Mouse (Mus musculus): ENCODE data around the gene Lipe. TPM values are rescaled to one million over a fixed set of nuclear protein-coding genes. Genes with fewer than 3 reads are reported as not detected.

Gene Lipe
- polyA plus RNA-seq (2014; fragmentation: Illumina TruSeq; extraction: RNeasy Lipid Tissue Mini Kit (QIAGEN cat#74804); ENCODE audit: low read depth, low replicate concordance): 0.69 TPM

DNA sequence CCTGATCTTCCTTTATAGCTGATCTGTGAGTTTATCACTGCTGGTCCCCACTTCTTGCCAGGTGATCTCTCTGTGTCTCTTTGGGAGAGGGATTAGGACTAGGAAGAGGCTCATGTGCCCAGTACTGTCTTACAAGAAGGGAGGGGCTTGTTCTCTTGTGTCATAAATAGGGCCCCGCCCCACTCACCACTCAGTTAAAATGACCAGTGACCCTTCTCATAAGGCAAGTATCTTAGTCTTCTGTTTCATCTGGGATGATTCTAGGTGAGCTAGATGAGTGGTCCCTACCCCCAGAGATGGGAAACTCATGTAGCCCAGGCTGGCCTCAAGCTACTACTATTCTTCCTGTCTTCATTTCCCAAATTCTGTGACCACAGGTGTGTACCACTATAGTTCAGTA is at the start of gene Lipe:
Gene Lipe, minus strand, starts transcription at position 101 of the 400 bp plus-strand sequence.

DNA sequence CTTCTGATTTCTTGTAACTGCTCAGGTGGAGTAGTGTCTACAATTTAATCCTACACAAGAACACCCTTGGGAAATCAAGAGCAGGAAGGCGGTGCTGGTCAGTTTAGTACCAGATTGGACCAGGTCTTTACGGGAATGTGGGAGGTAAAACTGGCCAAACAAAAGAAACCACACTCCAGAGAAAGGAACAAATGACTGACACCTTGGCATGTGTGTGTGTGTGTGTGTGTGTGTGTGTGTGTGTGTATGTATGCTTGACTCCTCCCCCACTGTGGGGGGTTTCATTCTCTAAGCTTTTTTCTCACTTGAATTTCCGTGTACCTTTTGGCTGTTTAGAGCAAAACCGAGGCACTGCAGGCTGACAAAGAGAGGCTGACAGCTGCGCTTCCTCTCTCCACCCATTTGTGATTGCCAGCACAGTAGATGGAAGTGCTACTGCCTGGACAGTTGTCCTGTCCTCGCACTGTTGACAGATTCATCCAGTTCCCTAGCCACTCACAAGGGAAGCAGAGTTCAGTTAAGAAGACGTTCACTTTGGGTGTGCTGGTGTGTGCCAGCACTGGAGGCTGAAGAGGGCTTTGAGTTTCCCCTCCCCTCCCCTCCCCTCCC is 14.4 kb upstream of the Lipe start, which contains the start of gene Cxcl17:
Gene Cxcl17, minus strand, starts transcription at position 54 of the 609 bp plus-strand sequence.

DNA sequence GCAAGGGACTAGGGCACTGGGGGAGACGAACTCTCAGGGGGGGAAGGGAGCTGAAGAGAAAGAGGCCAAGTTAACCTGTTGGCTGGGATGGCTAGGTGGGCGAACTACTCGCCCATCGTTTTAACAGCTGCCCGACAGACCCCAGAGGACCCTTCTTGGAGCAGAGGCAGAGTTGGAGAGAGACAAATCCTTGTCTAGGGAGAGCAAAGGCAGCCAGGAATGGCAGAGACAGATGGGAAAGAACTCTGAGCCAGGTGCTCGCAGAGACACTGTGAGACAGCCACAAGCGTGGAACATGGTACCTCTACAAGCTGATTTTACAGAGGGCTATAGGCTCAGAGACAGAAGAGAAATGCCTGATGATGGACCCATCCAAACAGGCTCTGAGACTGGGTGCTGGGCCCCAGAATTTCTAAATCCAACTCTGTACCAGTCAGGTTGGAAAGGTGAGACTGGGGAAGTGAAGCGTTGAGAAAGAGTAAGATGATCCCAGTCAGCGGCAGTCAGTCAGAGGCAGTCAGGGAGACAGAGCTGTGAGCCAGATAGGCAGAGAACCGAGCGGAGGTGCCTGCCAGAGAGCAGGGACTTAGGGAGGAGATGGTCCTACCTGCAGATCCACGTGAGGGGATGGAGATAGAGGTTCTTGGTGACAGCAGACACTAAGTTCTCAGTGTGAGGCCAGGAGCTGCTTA is 29.3 kb downstream of the Lipe start, which contains the start of gene Cnfn:
Gene Cnfn, minus strand, starts transcription at position 667 of the 692 bp plus-strand sequence.

Other genes with a start within 250 kb of the Lipe start
- 0.32 TPM for gene Pou2f2, start 219.0 kb downstream of the Lipe start, polyA plus RNA-seq (2014; fragmentation: Illumina TruSeq; extraction: RNeasy Lipid Tissue Mini Kit (QIAGEN cat#74804); ENCODE audit: low read depth, low replicate concordance)
- 0.45 TPM for gene Dedd2, start 178.1 kb downstream of the Lipe start, polyA plus RNA-seq (2014; fragmentation: Illumina TruSeq; extraction: RNeasy Lipid Tissue Mini Kit (QIAGEN cat#74804); ENCODE audit: low read depth, low replicate concordance)
- gene Zfp526, start 177.3 kb downstream of the Lipe start, polyA plus RNA-seq (2014; fragmentation: Illumina TruSeq; extraction: RNeasy Lipid Tissue Mini Kit (QIAGEN cat#74804); ENCODE audit: low read depth, low replicate concordance): 0.58 TPM
- gene Gsk3a, start 160.9 kb downstream of the Lipe start, polyA plus RNA-seq (2014; fragmentation: Illumina TruSeq; extraction: RNeasy Lipid Tissue Mini Kit (QIAGEN cat#74804); ENCODE audit: low read depth, low replicate concordance): 6.8 TPM
- gene Erf, start 147.9 kb downstream of the Lipe start, polyA plus RNA-seq (2014; fragmentation: Illumina TruSeq; extraction: RNeasy Lipid Tissue Mini Kit (QIAGEN cat#74804); ENCODE audit: low read depth, low replicate concordance): 1.3 TPM
- gene Cic, start 131.0 kb downstream of the Lipe start, polyA plus RNA-seq (2014; fragmentation: Illumina TruSeq; extraction: RNeasy Lipid Tissue Mini Kit (QIAGEN cat#74804); ENCODE audit: low read depth, low replicate concordance): 5.7 TPM
- gene Pafah1b3, start 100.7 kb downstream of the Lipe start, polyA plus RNA-seq (2014; fragmentation: Illumina TruSeq; extraction: RNeasy Lipid Tissue Mini Kit (QIAGEN cat#74804); ENCODE audit: low read depth, low replicate concordance): 0.69 TPM
- gene Prr19, start 97.3 kb downstream of the Lipe start, polyA plus RNA-seq (2014; fragmentation: Illumina TruSeq; extraction: RNeasy Lipid Tissue Mini Kit (QIAGEN cat#74804); ENCODE audit: low read depth, low replicate concordance): not detected
- not detected for gene Tmem145, start 92.6 kb downstream of the Lipe start, polyA plus RNA-seq (2014; fragmentation: Illumina TruSeq; extraction: RNeasy Lipid Tissue Mini Kit (QIAGEN cat#74804); ENCODE audit: low read depth, low replicate concordance)
- gene Megf8, start 81.5 kb downstream of the Lipe start, polyA plus RNA-seq (2014; fragmentation: Illumina TruSeq; extraction: RNeasy Lipid Tissue Mini Kit (QIAGEN cat#74804); ENCODE audit: low read depth, low replicate concordance): 0.29 TPM
- not detected for gene Cnfn, start 29.0 kb downstream of the Lipe start, polyA plus RNA-seq (2014; fragmentation: Illumina TruSeq; extraction: RNeasy Lipid Tissue Mini Kit (QIAGEN cat#74804); ENCODE audit: low read depth, low replicate concordance)
- not detected for gene Cxcl17, start 14.2 kb upstream of the Lipe start, polyA plus RNA-seq (2014; fragmentation: Illumina TruSeq; extraction: RNeasy Lipid Tissue Mini Kit (QIAGEN cat#74804); ENCODE audit: low read depth, low replicate concordance)
- gene Ceacam1, start 78.9 kb upstream of the Lipe start, polyA plus RNA-seq (2014; fragmentation: Illumina TruSeq; extraction: RNeasy Lipid Tissue Mini Kit (QIAGEN cat#74804); ENCODE audit: low read depth, low replicate concordance): 193 TPM
- not detected for gene Ceacam2, start 141.1 kb upstream of the Lipe start, polyA plus RNA-seq (2014; fragmentation: Illumina TruSeq; extraction: RNeasy Lipid Tissue Mini Kit (QIAGEN cat#74804); ENCODE audit: low read depth, low replicate concordance)
- gene Erich4, start 217.2 kb upstream of the Lipe start, polyA plus RNA-seq (2014; fragmentation: Illumina TruSeq; extraction: RNeasy Lipid Tissue Mini Kit (QIAGEN cat#74804); ENCODE audit: low read depth, low replicate concordance): not detected
- 21.7 TPM for gene Dmac2, start 220.7 kb upstream of the Lipe start, polyA plus RNA-seq (2014; fragmentation: Illumina TruSeq; extraction: RNeasy Lipid Tissue Mini Kit (QIAGEN cat#74804); ENCODE audit: low read depth, low replicate concordance)
- not detected for gene B3gnt8, start 227.9 kb upstream of the Lipe start, polyA plus RNA-seq (2014; fragmentation: Illumina TruSeq; extraction: RNeasy Lipid Tissue Mini Kit (QIAGEN cat#74804); ENCODE audit: low read depth, low replicate concordance)